Mouse (Mus musculus) bone marrow, adult 2 months (tissue): Measurements from ENCODE around the gene Epb41l1.

ENCODE experiments used
- CTCF ChIP-seq: fragments of 200-500 bp; IDR thresholded peaks from 2 replicates; pipeline ENCODE4 v1.5.1; 2011; ENCODE audit warnings: low read length, control low read depth; ENCODE audit not compliant: control insufficient read depth, insufficient read depth
- POLR2A ChIP-seq: fragments of 200-500 bp; IDR thresholded peaks from 2 replicates; pipeline ENCODE4 v1.6.1; 2011; ENCODE audit warnings: low read depth, mild to moderate bottlenecking, control low read depth, low read length, borderline replicate concordance; ENCODE audit not compliant: control insufficient read depth

GRCm38 (mm10) chr2:156376956-156377355, 43.8 kb upstream of the Epb41l1 start:
- TF ChIP-seq POLR2A (no peak), CTCF (no peak)
